Mouse (Mus musculus) liver (tissue): ENCODE measurements around the gene Dusp27.

Source experiments
- DNase-seq: peaks from one replicate; pipeline ENCODE4 v3.0.0-alpha.2; 2020; ENCODE audit warnings: mixed read lengths

Gene Dusp27

GRCm38 (mm10) chr1:166127719-166128118 lies at the start of gene Dusp27:
Gene Dusp27 (minus strand): TSS chr1:166127922.
- DNase-seq, result no peak

GRCm38 (mm10) chr1:166173621-166174020 lies 45.9 kb upstream of the Dusp27 start:
- DNase-seq, result no peak

- no peak for DNase-seq
Observed at GRCm38 (mm10) chr1:166172992-166173391, 45.3 kb upstream of the Dusp27 start.

DNA sequence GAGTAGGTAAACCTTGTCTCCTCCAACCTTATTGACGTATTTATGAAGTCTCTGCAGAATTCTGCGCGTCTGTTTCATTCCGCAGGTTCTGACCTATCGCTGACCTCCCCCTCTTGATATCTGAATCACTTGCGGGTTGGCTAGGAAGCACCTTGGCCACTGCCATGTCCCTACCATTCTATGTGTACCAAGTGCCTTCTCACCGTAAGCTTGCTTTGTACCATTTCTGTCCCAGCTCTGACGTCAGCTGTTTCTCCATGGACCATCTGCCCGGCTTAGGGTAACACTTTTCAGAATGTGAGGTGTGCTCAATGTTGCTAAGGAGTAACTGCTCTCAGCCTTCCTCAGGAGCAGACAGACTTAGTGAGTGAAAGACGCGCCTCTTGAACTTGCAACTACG lies 43.1 kb upstream of the Dusp27 start:
- DNase-seq, result no peak

DNA sequence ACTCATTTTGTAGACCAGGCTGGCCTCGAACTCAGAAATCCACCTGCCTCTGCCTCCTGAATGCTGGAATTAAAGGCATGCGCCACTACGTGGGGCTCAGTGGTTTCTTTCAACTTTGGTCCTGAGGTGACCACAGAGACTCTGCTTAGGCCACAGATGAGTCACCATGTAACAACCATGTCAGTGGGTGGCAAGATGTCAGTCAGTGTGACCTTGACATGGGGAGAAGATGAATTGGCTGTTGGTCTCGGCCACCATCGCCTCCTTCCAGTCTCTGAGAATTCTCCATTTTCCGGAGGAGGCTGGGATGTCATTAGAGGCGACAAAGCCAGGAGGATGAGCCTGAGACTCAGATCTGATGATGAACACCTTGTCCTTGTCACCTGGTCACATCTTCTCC lies 42.0 kb upstream of the Dusp27 start:
- no peak for DNase-seq

GRCm38 (mm10) chr1:166168017-166168416 lies 40.3 kb upstream of the Dusp27 start:
- no peak for DNase-seq

DNA sequence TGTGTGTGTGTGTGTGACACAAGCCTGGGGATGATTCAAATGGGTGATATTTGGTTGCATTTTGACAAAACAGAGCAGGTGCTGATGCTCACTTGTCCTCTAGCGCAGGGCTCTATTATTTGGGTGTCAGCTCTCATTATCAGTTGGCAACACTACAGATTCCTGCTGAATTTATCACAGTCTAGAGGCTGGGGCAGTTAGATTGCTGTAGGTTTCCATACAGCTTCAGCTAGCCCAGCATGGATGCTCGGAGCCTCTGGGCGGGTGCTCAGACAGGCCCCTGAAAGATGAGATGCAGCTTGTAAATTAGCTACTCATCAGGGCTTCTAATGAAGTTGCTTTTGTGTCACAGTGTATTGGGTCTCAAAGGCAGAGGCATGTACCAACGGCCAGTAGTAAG lies 39.7 kb upstream of the Dusp27 start:
- DNase-seq, result no peak

DNA sequence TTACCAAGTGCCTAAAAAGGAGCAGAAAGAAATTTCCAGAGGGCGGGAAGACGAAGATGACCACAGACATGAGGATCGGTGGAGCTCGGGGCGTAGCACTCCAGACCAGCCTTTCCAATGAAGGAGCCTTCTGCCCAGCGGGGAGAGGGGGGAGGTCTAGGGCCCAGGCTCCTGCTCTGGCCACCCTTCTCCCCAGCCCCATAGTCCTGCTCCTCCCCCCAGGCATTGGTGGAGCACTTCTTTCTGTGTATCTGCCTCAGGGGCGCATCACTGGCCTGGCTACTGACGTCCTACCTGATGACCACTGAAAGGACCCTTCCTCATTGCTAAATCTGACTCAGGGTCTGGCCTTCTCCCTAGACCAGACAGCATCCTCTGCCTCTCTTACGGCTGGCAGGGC lies 37.4 kb upstream of the Dusp27 start:
- DNase-seq, result no peak

- no peak for DNase-seq
Observed at GRCm38 (mm10) chr1:166164580-166164979, 36.9 kb upstream of the Dusp27 start.

- DNase-seq, result peak; percentile 63
Observed at GRCm38 (mm10) chr1:166160569-166161445, 33.1 kb upstream of the Dusp27 start.

DNA sequence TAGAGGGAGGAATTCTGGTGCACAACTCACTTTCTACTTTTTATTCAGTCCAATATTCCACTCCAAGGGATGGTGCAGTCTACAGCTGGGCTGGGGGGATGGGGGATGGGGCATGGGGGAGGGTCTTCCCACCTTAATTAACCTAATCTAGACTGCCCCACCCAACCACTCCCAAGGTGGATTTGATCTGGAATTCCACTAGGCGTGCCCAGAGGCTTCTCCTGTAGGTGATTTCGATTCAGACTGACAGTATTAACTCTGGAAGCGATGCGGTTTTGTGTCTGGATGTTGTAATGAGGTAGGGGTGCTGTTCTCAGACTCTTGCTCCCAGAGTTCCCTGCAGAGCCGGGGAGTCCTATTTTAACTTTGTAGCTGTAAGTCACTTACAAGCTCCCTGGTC lies 32.4 kb upstream of the Dusp27 start:
- DNase-seq, result no peak

- DNase-seq, result no peak
Observed at GRCm38 (mm10) chr1:166158664-166159063, 30.9 kb upstream of the Dusp27 start.

GRCm38 (mm10) chr1:166157712-166158111 lies 30.0 kb upstream of the Dusp27 start:
- DNase-seq, result no peak

GRCm38 (mm10) chr1:166155113-166155494 lies 27.4 kb upstream of the Dusp27 start:
- no peak for DNase-seq

GRCm38 (mm10) chr1:166154162-166155112 lies 26.7 kb upstream of the Dusp27 start:
- DNase-seq, result peak; percentile 78

DNA sequence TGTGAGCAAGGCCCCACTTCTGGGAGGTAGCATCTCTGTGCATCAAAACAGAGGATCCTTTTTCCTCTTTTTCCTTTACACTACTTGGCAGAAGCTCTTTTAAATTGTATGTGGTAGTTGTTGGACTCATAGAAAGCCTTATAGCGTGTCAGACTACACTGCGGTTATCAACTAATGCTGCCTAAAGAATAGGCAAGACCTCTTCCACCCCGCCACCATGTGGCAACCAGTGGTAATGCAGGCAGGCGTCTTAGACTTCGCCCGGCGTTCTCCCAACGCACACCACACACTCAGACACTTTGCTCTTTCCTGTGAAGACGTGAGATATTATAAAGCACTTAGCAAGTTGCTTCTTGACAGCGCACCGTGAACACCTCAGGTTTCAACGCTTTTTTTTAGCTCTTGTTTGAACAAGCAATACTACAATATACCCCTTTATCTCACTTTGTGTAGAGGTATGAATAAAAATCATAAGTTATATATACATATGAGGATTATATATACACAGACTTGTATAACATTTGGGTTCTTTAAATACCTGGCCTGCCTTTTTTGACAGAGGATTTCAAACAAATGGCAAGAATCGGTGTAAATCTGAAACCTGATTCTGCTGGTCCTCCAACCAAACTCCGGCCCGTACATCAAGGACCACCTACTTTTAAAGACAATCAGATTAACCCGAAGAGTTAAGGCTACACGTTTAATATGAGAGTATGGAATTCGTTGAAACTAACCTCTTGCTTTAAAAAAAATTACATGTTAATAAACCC lies 25.8 kb upstream of the Dusp27 start:
- peak; percentile 85 for DNase-seq

- no peak for DNase-seq
Observed at GRCm38 (mm10) chr1:166152034-166152433, 24.3 kb upstream of the Dusp27 start.

- no peak for DNase-seq
Observed at GRCm38 (mm10) chr1:166151341-166151740, 23.6 kb upstream of the Dusp27 start.

DNA sequence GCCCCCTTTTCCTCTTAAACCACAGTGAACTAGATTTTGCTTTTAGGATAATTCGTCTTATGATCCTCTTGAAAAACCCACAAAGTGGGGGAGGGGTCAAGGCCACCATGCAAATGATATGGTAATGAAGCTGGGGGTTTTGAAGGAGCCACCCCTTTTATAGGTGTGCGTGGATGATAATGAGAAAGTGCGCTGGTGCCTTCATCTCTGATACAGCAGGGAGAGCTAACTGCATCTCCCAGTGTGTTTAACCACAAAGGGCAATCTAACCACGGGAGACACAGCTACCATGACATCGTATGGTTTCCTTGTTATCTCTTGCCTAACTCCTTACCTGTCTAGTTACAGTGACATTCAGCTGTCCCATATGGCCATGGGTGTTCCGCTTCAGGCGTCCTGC lies 22.3 kb upstream of the Dusp27 start:
- no peak for DNase-seq

GRCm38 (mm10) chr1:166149441-166149840 lies 21.7 kb upstream of the Dusp27 start:
- no peak for DNase-seq

DNA sequence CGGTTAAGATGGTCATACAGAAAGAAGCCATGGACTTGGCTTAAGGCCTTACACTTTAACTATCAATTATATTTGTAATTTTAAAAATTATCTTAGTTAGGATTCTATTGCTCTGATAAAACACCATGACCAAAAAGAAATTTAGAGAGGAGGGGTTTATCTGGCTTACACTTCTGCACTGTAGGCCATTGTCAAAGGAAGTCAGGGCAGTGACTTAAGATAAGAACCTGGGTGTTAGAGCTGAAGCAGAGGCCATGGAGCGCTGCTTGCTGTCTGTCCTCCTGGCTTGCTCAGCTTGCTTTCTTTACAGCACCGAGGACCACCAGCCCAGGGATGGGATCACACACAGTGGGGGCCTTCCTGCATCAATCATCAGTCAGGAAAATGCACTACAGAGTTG lies 19.9 kb upstream of the Dusp27 start:
- no peak for DNase-seq

DNA sequence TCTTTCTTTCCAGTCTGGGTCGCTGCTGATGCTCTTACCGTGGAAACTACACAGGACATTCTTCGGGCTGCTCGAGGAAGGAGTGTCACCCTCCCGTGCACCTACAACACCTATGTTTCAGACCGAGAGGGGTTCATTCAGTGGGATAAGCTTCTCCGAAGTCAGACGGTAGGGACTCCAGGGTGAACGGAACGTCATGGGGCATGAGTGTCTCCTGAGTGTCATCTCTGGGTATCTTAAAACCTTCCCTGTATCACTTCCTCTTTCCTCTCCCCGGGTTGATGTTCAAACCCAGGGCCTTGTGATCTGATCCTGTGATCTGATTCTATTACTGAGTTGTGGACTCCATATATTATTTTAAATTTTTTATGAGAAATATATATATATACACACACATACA lies 18.9 kb upstream of the Dusp27 start:
- DNase-seq, result no peak

DNA sequence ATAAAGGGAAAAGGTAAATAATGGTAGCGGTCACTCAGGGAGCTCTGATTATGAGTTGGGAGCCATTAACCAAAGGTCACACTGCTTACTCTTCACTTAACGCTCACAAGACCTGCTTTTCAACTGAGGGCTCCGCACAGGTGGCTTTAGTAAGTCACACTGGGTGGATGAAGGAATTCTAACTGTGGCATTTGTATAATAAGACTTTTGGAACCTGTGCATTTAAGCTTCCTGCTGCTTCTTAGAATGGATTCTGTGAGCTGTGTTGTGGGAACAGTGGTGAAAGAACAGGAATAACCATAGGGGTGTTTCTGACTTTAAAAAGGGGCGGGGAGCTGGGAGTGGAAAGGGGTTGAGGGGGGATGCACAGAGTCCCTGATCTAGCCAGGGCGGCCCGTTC lies 14.6 kb upstream of the Dusp27 start:
- no peak for DNase-seq
